Mouse (Mus musculus): Measurements from ENCODE around the gene Mak. TPM values are rescaled to one million over a fixed set of nuclear protein-coding genes. Genes with fewer than 3 reads are reported as not detected.

The Mak gene
- polyA plus RNA-seq (2014; fragmentation: Nextera tagmentation; extraction: Ambion mirVana): 1.5 and 1.6 TPM in 2 replicates

DNA sequence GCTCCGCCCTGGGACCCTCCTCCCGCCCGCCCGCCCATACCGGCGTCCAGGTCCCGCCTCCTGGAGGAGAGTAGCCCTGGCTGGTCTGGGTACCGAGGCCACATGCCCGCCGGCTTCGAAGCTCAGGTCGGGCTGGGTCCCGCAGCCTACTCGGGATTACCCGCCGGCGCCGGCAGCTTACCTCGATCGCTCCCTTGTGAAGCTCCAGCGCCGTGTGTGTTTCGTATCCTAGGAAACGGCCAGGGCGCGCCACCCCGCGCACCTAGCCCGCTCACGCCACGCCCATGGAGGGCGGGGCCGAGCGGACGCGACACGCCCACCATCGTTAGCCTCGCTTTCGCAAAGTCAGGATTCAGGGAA lies at the start of gene Mak:
Mak (minus strand) TSS at position 286 of the 360 bp plus-strand sequence.
- ATAC-seq (ENCODE audit: low FRiP score): peak; percentile 90
- Histone ChIP-seq H3K4me3 (ENCODE audit: low read depth, low read length) (peak within 1 kb of the TSS; percentile 40), H3K9ac (ENCODE audit: low read depth, low read length) (no peak within 1 kb of the TSS), H3K27me3 (ENCODE audit: control insufficient read depth, insufficient read depth, low read length) (peaks cover 11% of the 10 kb centered on the region; the same call in 1 of the 2 replicates), H3K36me3 (ENCODE audit: control insufficient read depth, insufficient read depth, low read length) (no peaks in the 10 kb centered on the region), H3K4me1 (replicated peaks; ENCODE audit: control insufficient read depth, insufficient read depth, low read length) (no peaks in the 10 kb centered on the region), H3K9me3 (ENCODE audit: control insufficient read depth, low read length) (no peaks in the 10 kb centered on the region), H3K27ac (ENCODE audit: low read depth, low read length) (no peak within 1 kb of the TSS), H3K4me2 (replicated peaks; ENCODE audit: low read depth, low read length) (peak within 1 kb of the TSS; percentile 77)
- 1% methylated on average over 35 of the region's 40 CpGs for WGBS
- peak; percentile 86 for DNase-seq (ENCODE audit: low spot score)

- H3K36me3 ChIP-seq (ENCODE audit: control insufficient read depth, insufficient read depth, low read length): no peaks in the 10 kb centered on the region
- no peak overlapping the region for H3K27ac ChIP-seq (ENCODE audit: low read depth, low read length)
- H3K9ac ChIP-seq (ENCODE audit: low read depth, low read length): no peak overlapping the region
- no peaks in the 10 kb centered on the region for H3K9me3 ChIP-seq (ENCODE audit: control insufficient read depth, low read length)
- DNase-seq (ENCODE audit: low spot score) (no peak), ATAC-seq (ENCODE audit: low FRiP score) (no peak)
- 90% methylated on average over 8 of the region's 8 CpGs for WGBS
- no peak overlapping the region for H3K4me3 ChIP-seq (ENCODE audit: low read depth, low read length)
- no peaks in the 10 kb centered on the region for H3K27me3 ChIP-seq (ENCODE audit: control insufficient read depth, insufficient read depth, low read length)
- no peak overlapping the region for H3K4me2 ChIP-seq (replicated peaks; ENCODE audit: low read depth, low read length)
- no peaks in the 10 kb centered on the region for H3K4me1 ChIP-seq (replicated peaks; ENCODE audit: control insufficient read depth, insufficient read depth, low read length)
Measured at GRCm38 (mm10) chr13:41129061-41129460, 49.6 kb upstream of the Mak start.

DNA sequence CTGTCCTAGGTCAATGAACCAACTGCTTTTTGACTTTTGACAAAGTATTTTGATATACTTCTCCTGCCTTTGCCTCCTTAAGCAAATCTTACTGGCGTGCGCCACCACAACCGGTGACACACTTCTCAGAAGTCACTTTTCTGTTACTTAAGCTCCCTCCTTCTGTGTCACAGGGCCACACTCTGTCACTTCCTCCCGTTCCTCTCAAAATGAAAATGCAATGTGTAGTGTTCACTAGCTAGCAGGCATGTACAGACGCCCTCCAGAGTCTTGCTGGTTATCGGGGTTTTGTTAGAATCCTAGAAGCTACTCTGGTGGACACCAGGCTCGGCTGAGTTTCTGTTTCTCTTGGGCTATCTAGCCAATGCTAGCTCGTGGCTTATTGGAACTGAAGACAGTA lies 48.8 kb upstream of the Mak start:
- WGBS: 88% methylated on average over 8 of the region's 8 CpGs
- Histone ChIP-seq H3K4me1 (replicated peaks; ENCODE audit: control insufficient read depth, insufficient read depth, low read length) (no peaks in the 10 kb centered on the region), H3K27me3 (ENCODE audit: control insufficient read depth, insufficient read depth, low read length) (no peaks in the 10 kb centered on the region), H3K36me3 (ENCODE audit: control insufficient read depth, insufficient read depth, low read length) (no peaks in the 10 kb centered on the region), H3K27ac (ENCODE audit: low read depth, low read length) (no peak overlapping the region), H3K9ac (ENCODE audit: low read depth, low read length) (no peak overlapping the region), H3K9me3 (ENCODE audit: control insufficient read depth, low read length) (no peaks in the 10 kb centered on the region), H3K4me3 (ENCODE audit: low read depth, low read length) (no peak overlapping the region), H3K4me2 (replicated peaks; ENCODE audit: low read depth, low read length) (no peak overlapping the region)
- DNase-seq (ENCODE audit: low spot score) (no peak), ATAC-seq (ENCODE audit: low FRiP score) (no peak)

DNA sequence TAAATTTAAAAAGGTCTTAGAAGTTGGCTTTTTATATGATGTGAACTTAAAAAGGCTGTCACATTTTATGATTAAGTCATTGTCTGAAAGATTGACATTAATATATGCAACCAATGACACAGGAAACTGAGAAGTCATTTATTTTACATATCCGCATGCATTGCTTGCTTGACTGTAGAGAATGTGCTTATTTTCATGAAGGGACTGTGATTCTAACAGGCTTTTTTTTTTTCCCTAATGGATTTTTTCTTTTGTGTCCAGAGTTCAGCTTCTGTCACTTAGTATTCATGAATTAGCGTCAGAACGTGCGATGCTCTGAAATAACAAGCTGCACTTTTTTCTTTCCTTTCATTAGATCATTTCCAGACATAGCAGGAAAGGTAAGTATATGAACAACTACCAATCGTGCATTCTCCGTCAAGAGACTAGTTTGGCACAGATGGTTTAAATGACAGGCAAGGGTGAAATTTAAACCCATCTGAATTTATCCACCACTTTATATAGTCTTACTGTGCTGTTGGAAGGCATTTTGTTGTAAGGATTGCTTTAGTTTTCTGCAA lies 44.2 kb upstream of the Mak start:
- 76% methylated on average over 6 of the region's 6 CpGs for WGBS
- Histone ChIP-seq H3K9me3 (ENCODE audit: control insufficient read depth, low read length) (no peaks in the 10 kb centered on the region), H3K4me3 (ENCODE audit: low read depth, low read length) (no peak overlapping the region), H3K36me3 (ENCODE audit: control insufficient read depth, insufficient read depth, low read length) (no peaks in the 10 kb centered on the region), H3K4me1 (replicated peaks; ENCODE audit: control insufficient read depth, insufficient read depth, low read length) (no peaks in the 10 kb centered on the region), H3K27me3 (ENCODE audit: control insufficient read depth, insufficient read depth, low read length) (no peaks in the 10 kb centered on the region), H3K27ac (ENCODE audit: low read depth, low read length) (no peak overlapping the region), H3K4me2 (replicated peaks; ENCODE audit: low read depth, low read length) (no peak overlapping the region), H3K9ac (ENCODE audit: low read depth, low read length) (no peak overlapping the region)
- ATAC-seq (ENCODE audit: low FRiP score) (no peak), DNase-seq (ENCODE audit: low spot score) (no peak)

DNA sequence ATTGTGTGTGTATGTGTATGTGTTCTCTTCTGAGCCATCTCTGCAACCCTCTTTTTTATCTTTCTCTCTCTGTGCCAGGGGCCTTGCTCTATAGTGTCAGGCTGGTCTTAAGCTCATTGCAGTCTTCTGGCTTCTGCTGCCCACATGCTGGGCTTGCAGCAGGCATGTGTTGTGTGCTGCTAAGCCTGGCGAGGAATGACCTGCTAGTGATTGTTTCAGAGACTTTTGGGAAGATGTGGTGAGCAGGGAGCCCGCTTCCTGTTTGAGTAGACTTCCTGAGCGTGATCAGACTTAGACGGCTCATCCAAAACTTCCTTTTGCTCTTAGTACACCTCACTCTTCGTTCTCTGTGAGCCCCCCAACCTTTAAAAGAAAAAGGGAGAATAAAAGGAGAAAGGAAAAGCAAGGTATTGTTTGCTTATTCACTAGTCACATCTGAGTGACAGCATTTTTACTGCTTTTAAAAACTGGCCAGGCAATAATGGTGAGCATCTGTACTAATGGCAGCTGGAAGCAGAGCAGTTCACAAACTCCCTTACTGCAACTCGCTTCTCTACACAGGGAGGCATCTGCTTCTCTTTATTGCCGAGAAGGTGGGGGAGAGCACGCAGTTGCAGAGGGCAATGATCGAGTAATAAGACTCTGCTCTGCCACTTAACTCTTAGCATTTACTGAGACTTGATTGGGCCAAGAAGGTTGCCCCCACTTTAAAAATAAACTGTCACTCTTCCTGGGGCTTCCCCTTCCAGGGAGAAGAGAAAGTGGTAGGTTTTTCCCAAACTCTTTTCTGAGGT lies 39.8 kb upstream of the Mak start:
- H3K4me2 ChIP-seq (replicated peaks; ENCODE audit: low read depth, low read length): no peak overlapping the region
- DNase-seq (ENCODE audit: low spot score): no peak
- 46% methylated on average over 9 of the region's 9 CpGs for WGBS

GRCm38 (mm10) chr13:41113940-41114339 lies 34.4 kb upstream of the Mak start, which contains the start of gene Sycp2l:
TSS of gene Sycp2l (plus strand) at chr13:41114307.
- Histone ChIP-seq H3K36me3 (ENCODE audit: control insufficient read depth, insufficient read depth, low read length) (no peaks in the 10 kb centered on the region), H3K27me3 (ENCODE audit: control insufficient read depth, insufficient read depth, low read length) (no peaks in the 10 kb centered on the region), H3K4me2 (replicated peaks; ENCODE audit: low read depth, low read length) (no peak within 1 kb of the TSS), H3K27ac (ENCODE audit: low read depth, low read length) (no peak within 1 kb of the TSS), H3K9me3 (ENCODE audit: control insufficient read depth, low read length) (no peaks in the 10 kb centered on the region), H3K4me1 (replicated peaks; ENCODE audit: control insufficient read depth, insufficient read depth, low read length) (no peaks in the 10 kb centered on the region), H3K4me3 (ENCODE audit: low read depth, low read length) (no peak within 1 kb of the TSS), H3K9ac (ENCODE audit: low read depth, low read length) (no peak within 1 kb of the TSS)
- ATAC-seq (ENCODE audit: low FRiP score): no peak
- 22% methylated on average over 14 of the region's 14 CpGs for WGBS
- no peak for DNase-seq (ENCODE audit: low spot score)

More for the DNA sequence above, 39.8 kb upstream of the Mak start:
- ATAC-seq (ENCODE audit: low FRiP score): no peak
- no peaks in the 10 kb centered on the region for H3K9me3 ChIP-seq (ENCODE audit: control insufficient read depth, low read length)
- H3K27ac ChIP-seq (ENCODE audit: low read depth, low read length): no peak overlapping the region
- H3K36me3 ChIP-seq (ENCODE audit: control insufficient read depth, insufficient read depth, low read length): no peaks in the 10 kb centered on the region
- H3K9ac ChIP-seq (ENCODE audit: low read depth, low read length): no peak overlapping the region
- H3K4me1 ChIP-seq (replicated peaks; ENCODE audit: control insufficient read depth, insufficient read depth, low read length): no peaks in the 10 kb centered on the region
- no peaks in the 10 kb centered on the region for H3K27me3 ChIP-seq (ENCODE audit: control insufficient read depth, insufficient read depth, low read length)
- H3K4me3 ChIP-seq (ENCODE audit: low read depth, low read length): no peak overlapping the region

GRCm38 (mm10) chr13:41110935-41111334 lies 31.4 kb upstream of the Mak start, which contains the start of gene Gcm2:
TSS of gene Gcm2 (minus strand) at chr13:41111035.
- Histone ChIP-seq H3K9me3 (ENCODE audit: control insufficient read depth, low read length) (no peaks in the 10 kb centered on the region), H3K4me3 (ENCODE audit: low read depth, low read length) (no peak within 1 kb of the TSS), H3K27ac (ENCODE audit: low read depth, low read length) (no peak within 1 kb of the TSS), H3K27me3 (ENCODE audit: control insufficient read depth, insufficient read depth, low read length) (no peaks in the 10 kb centered on the region), H3K4me1 (replicated peaks; ENCODE audit: control insufficient read depth, insufficient read depth, low read length) (no peaks in the 10 kb centered on the region), H3K9ac (ENCODE audit: low read depth, low read length) (no peak within 1 kb of the TSS), H3K4me2 (replicated peaks; ENCODE audit: low read depth, low read length) (no peak within 1 kb of the TSS), H3K36me3 (ENCODE audit: control insufficient read depth, insufficient read depth, low read length) (no peaks in the 10 kb centered on the region)
- DNase-seq (ENCODE audit: low spot score) (no peak), ATAC-seq (ENCODE audit: low FRiP score) (no peak)
- 70% methylated on average over 3 of the region's 3 CpGs for WGBS

DNA sequence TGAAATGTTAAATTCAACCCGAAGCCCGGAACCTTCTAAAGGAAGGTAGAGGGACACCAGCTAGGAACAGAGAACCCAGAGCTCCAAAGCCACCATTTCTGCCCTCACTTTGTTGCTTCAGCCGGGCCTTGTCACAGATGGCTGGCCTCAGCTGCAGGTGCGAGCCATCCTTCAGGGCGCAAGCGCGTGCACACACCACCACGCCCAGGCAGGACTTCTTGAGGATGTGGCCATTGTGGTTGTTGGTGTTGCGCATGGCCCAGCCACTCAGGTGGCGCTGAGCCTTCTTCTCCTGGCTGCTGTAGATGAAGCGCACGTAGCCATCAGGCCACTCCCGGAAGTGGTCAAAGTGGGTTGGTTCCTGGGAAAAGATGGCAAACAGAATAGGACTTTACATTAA lies 26.0 kb upstream of the Mak start:
- Histone ChIP-seq H3K36me3 (ENCODE audit: control insufficient read depth, insufficient read depth, low read length) (no peaks in the 10 kb centered on the region), H3K4me1 (replicated peaks; ENCODE audit: control insufficient read depth, insufficient read depth, low read length) (no peaks in the 10 kb centered on the region), H3K27me3 (ENCODE audit: control insufficient read depth, insufficient read depth, low read length) (no peaks in the 10 kb centered on the region), H3K4me3 (ENCODE audit: low read depth, low read length) (no peak overlapping the region), H3K27ac (ENCODE audit: low read depth, low read length) (no peak overlapping the region), H3K4me2 (replicated peaks; ENCODE audit: low read depth, low read length) (no peak overlapping the region), H3K9ac (ENCODE audit: low read depth, low read length) (no peak overlapping the region), H3K9me3 (ENCODE audit: control insufficient read depth, low read length) (no peaks in the 10 kb centered on the region)
- WGBS: 93% methylated on average over 13 of the region's 13 CpGs
- ATAC-seq (ENCODE audit: low FRiP score) (no peak), DNase-seq (ENCODE audit: low spot score) (no peak)
